25 mouse cellular contexts compared by ENCODE assay signal in genomic region chr5:51811728-51812127, GRCm38 (mm10).
"Had no signal": no experiment of that assay in that cellular context is flagged by ENCODE, and none has a peak within 500 bp of the region (broad histone marks: within the 10 kb centered on the region; RNA-seq: fewer than 3 reads in every experiment).

No protein-coding gene starts in this region.

- H3K27ac ChIP-seq: heart, embryonic 10.5 days; heart, embryonic 13.5 days; heart, embryonic 15.5 days; hindbrain, embryonic 13.5 days; hindbrain, embryonic 15.5 days; hindbrain, postnatal 0 days; kidney, embryonic 15.5 days; kidney, postnatal 0 days; limb, embryonic 13.5 days; limb, embryonic 15.5 days; liver, embryonic 12.5 days; liver, embryonic 14.5 days had no signal

- H3K27me3 ChIP-seq: heart, embryonic 13.5 days; heart, embryonic 15.5 days; hindbrain, embryonic 13.5 days; hindbrain, embryonic 15.5 days; kidney, embryonic 15.5 days; limb, embryonic 13.5 days; limb, embryonic 15.5 days; liver, embryonic 12.5 days had no signal

- DNase-seq: gastrocnemius, postnatal 14 days; gastrocnemius, postnatal 36 days; heart, adult 18-20 months; heart, postnatal 14 days; heart, postnatal 36 days; kidney, adult 11 months; kidney, adult 2 months; kidney, adult 9 months; kidney, postnatal 14 days; kidney, postnatal 36 days; layer of hippocampus, postnatal 36 days; left cerebral cortex, postnatal 4 days had no signal

- H3K4me3 ChIP-seq: heart, embryonic 10.5 days; heart, embryonic 13.5 days; heart, embryonic 15.5 days; hindbrain, embryonic 13.5 days; hindbrain, embryonic 15.5 days; kidney, embryonic 15.5 days; limb, embryonic 13.5 days; limb, embryonic 15.5 days; liver, embryonic 12.5 days had no signal

- ATAC-seq: hindbrain, postnatal 0 days; intestine, embryonic 16.5 days; liver, embryonic 12.5 days had no signal

- H3K4me2 ChIP-seq: heart, embryonic 13.5 days; heart, embryonic 15.5 days; hindbrain, embryonic 13.5 days; hindbrain, embryonic 15.5 days; kidney, embryonic 15.5 days; limb, embryonic 13.5 days; limb, embryonic 15.5 days; liver, embryonic 12.5 days had no signal

- H3K4me1 ChIP-seq: heart, embryonic 10.5 days; heart, embryonic 13.5 days; heart, embryonic 15.5 days; hindbrain, embryonic 13.5 days; kidney, embryonic 15.5 days; limb, embryonic 13.5 days; limb, embryonic 15.5 days; liver, embryonic 12.5 days had no signal

- H3K36me3 ChIP-seq: heart, embryonic 10.5 days; heart, embryonic 13.5 days; heart, embryonic 15.5 days; hindbrain, embryonic 13.5 days; hindbrain, embryonic 15.5 days; kidney, embryonic 15.5 days; limb, embryonic 13.5 days; limb, embryonic 15.5 days; liver, embryonic 12.5 days had no signal

- H3K9ac ChIP-seq: heart, embryonic 13.5 days; heart, embryonic 15.5 days; hindbrain, embryonic 13.5 days; hindbrain, embryonic 15.5 days; kidney, embryonic 15.5 days; limb, embryonic 13.5 days; limb, embryonic 15.5 days; liver, embryonic 12.5 days; liver, embryonic 14.5 days had no signal

- H3K9me3 ChIP-seq: heart, embryonic 10.5 days; heart, embryonic 13.5 days; heart, embryonic 15.5 days; hindbrain, embryonic 13.5 days; hindbrain, embryonic 15.5 days; kidney, embryonic 15.5 days; limb, embryonic 13.5 days; limb, embryonic 15.5 days; liver, embryonic 12.5 days had no signal
